Mouse (Mus musculus): ENCODE measurements around the gene Elovl1.

The Elovl1 gene

DNA sequence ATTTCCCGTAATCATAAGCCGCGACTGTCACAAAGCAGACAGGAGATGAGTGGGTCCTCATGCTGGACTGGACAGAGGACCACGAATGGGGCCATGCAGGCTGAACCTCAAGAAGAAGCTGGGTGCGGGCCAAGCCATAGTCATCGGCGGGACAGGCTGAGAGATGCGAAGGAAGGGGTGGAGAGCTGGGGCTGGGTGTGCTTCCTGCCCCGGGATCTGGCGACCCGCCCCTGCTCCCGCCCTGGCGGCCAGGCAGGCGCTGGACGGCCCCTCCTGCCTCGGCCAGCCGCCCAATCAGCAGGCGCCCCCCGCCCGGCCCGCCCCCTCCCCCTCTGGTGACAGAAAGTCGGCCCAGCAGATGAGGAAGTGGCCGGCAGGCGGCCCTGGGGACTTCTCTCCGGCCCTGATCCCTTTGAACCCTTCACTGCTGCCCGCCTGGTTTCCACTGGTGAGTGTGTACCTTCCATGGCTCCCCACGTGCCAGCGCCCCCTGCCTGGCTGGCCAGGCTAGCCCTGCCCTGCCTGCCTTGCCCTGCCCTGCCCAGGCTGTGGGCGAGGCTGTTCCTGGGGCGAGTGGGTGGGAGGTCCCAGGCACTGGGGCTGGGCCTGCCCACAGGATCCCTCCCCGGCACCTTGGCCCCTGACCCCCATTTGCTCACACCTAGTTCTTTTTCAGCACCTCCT is at the start of gene Elovl1:
Gene Elovl1 (plus strand): TSS at position 326 of the 684 bp plus-strand sequence.
- peak; percentile 97 for DNase-seq (ENCODE audit: low spot score)

- no peak for DNase-seq (ENCODE audit: low spot score)
These were observed 44.6 kb upstream of the Elovl1 start for GRCm38 (mm10) chr4:118383271-118383670.

DNA sequence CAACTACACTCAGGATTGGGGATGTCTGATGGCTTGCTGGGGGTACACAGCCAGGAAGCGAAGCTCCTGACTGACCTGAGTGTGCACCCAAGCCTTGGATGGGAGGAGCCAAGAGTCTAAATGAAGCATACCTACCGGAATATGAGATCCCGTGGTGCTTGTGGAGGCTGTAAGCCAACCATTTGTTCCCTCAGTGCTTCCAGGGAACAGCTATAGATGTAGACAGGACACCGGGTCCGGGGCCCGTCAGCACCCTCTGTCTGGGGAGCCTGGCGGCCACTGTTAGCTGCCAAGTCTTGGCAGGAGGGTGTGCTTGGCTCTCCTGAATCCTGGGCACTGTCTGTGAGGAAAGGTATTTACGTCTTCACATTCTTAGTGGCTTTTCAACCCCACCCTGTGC is 40.6 kb upstream of the Elovl1 start:
- DNase-seq (ENCODE audit: low spot score): no peak

DNA sequence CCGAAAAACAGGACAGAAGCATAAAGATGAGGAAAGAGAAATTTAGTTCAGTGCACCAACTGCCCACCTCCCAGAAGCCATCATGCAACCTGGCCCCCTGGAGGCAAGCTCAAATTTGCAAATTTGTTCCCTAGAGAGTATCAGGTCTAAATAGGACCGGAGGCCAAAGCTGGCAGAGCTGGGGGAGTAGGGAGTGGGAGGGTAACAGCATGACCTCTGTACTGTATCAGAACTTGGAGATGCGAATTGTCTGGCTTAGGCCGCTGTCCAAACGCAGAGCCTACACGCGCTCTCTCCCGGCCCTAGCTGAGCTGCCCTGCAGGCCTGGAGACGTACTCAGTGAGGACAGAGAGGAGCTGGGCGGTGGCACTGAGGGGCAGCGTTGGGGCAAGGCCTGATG is 37.7 kb upstream of the Elovl1 start:
- DNase-seq (ENCODE audit: low spot score): no peak

DNA sequence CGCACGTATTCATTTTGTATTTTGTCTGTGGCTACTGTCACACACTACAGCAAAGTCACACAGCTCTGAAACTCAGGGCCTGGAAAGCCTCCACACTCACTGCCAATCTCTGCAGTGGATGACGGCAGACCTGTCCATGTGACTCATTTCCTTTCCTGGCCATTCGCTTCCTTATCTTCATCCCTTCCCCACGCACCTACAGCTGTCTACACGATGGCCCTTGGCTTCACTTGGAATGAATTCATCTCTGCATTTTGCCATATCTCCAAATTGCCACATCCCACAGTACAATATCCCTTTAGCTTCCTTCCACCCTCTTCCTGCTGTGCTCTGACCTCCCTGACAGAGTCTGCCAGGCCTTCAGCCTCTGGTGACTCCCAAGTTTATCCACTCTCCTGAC is 33.4 kb upstream of the Elovl1 start:
- DNase-seq (ENCODE audit: low spot score): no peak

DNA sequence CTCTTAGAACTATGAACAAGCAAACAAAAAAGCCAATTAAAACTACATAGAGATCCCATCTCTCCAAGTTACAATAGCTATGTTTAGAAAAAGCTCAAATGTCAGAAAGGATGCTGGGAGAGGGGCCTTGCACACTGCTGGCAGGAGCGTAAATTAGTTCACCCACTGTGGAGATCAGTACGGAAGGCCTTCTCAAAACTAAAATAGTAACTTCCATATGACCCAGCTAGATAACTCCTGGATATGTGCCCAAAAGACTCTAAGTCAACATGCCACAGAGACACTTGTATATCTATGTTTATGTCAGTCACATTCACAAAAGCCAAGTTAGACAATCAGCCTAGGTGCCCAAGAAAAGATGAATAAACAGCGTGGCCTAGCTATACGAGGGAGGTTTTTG is 32.6 kb upstream of the Elovl1 start:
- no peak for DNase-seq (ENCODE audit: low spot score)

- peak; percentile 68 for DNase-seq (ENCODE audit: low spot score)
These were observed 31.5 kb upstream of the Elovl1 start for GRCm38 (mm10) chr4:118396433-118396832.

DNA sequence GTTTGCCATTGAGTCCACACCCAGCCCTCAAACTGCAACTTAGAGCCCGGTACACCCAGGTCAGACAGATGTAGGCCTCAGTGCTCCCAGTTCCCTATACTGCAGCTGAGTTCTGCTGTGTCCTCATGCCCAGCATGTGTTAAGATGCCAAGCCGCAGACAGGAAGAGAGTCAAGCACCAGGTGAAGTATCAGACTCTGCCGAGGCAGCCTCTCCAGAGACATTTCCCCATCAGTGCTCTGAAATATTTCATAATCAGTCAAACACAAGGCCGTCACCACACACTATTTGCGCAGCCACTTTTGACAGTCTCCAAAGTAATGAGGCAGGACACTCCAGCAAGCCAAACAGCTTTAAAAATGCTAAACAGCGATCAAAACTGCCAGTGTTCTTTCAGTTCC is 29.5 kb upstream of the Elovl1 start:
- no peak for DNase-seq (ENCODE audit: low spot score)

DNA sequence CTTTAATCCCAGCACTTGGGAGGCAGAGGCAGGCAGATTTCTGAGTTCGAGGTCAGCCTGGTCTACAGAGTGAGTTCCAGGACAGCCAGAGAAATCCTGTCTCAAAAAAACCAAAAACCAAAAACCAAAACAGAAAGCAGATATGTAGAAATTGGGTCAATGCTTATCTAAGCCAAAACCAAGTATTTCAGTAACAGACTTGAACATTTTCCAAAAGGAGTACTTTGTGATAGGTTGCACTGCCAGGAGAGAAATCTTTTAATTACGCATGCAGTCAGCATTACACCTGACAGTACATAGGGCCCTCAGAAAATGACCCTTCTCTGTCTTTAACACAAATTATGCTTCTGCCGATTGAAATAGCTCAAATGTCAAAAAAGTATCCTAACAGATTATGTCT is 26.5 kb upstream of the Elovl1 start:
- no peak for DNase-seq (ENCODE audit: low spot score)

GRCm38 (mm10) chr4:118401918-118402317 is 26.0 kb upstream of the Elovl1 start:
- no peak for DNase-seq (ENCODE audit: low spot score)

DNA sequence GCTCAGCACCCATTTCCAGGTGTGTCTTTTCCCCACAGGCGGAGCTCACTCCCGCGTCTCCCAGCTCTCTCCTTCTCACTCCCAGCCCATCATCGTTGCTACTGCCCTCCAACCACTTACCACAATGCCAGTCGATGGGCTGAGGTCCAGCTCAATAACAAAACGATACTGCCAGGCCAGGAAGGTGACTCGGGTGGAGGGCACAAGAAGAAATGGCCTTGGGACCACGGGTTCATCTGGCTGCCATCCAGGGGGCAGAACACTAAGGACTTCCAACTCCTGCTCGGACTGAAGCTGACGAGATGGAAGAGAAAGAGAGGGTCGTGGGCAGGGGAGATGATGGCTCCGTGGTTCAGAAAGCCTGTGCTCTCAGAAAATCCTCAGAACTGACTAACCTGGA is 25.2 kb upstream of the Elovl1 start:
- no peak for DNase-seq (ENCODE audit: low spot score)

- peak; percentile 94 for DNase-seq (ENCODE audit: low spot score)
These were observed 18.6 kb upstream of the Elovl1 start, which contains the start of the genes Szt2 and Med8 for GRCm38 (mm10) chr4:118409142-118409900. Gene Szt2 (minus strand): TSS chr4:118409273. Gene Med8 (plus strand): TSS chr4:118409337.

- DNase-seq (ENCODE audit: low spot score): no peak
These were observed 17.0 kb upstream of the Elovl1 start for GRCm38 (mm10) chr4:118410871-118411270.

DNA sequence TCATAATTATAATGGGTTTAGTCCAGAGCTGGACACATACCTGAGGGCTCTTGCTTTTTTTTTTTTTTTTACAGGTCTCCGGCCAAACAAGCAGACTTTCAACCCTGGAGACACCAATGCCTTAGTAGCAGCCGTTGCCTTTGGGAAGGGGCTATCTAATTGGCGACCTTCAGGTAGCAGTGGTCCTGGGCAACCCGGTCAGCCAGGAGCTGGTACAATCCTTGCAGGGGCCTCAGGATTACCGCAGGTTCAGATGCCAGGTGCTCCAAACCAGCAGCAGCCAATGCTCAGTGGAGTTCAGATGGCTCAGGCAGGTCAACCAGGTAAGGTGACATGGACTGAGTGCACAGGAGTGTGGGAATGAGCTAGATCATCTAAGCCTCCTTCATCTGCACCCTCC is 14.3 kb upstream of the Elovl1 start:
- DNase-seq (ENCODE audit: low spot score): no peak

GRCm38 (mm10) chr4:118415779-118416178 is 12.1 kb upstream of the Elovl1 start:
- no peak for DNase-seq (ENCODE audit: low spot score)

DNA sequence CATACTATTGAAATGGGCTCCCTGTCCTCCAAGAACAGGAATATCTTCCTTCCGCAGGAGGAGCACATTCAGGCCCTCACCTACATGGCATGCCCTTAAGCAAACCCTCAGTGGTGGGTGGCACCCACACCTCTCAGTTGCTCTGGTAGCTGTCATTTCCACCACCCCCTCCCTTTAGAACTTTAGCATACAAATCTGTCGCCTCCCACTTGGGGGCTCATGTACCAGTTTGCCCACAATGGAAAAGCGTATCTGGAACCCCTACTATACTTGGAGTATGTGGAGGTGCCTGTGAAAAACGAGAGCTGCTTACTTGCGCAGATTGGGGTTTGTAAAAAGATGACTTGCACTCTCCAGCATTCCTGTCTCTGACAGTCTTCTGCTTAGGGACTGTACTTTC is 11.6 kb upstream of the Elovl1 start:
- no peak for DNase-seq (ENCODE audit: low spot score)

GRCm38 (mm10) chr4:118417112-118417797 is 10.6 kb upstream of the Elovl1 start:
- no peak for DNase-seq (ENCODE audit: low spot score)

- DNase-seq (ENCODE audit: low spot score): no peak
These were observed 6.5 kb upstream of the Elovl1 start for GRCm38 (mm10) chr4:118421384-118421783.

- no peak for DNase-seq (ENCODE audit: low spot score)
These were observed 3.2 kb upstream of the Elovl1 start for GRCm38 (mm10) chr4:118424541-118425160.

GRCm38 (mm10) chr4:118425374-118425773 is 2.5 kb upstream of the Elovl1 start:
- DNase-seq (ENCODE audit: low spot score): no peak

DNA sequence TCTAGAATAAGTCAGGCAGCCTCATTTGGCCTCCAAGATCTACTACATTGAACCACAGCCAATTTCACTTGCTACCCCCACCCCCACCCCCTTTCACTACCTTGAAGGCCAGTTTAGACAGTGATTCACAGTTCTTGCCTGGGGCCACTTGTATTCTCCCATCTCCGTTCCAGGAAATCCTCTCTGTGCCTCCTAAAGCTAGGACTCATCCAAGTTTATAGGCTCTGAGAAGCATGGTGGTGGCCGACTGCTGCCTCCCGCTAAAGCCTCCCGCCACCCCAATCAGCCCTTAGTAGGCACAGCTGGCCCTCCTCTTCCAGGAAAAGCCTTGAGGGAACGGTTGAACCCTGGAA is 502 bp upstream of the Elovl1 start:
- no peak for DNase-seq (ENCODE audit: low spot score)

GRCm38 (mm10) chr4:118428531-118429214 is 780 bp downstream of the Elovl1 start:
- DNase-seq (ENCODE audit: low spot score): peak; percentile 56

Measured in yolk sac, embryonic 10.5 days (tissue).